Mouse (Mus musculus) adrenal gland, adult 8-10 months (tissue): ENCODE measurements around the gene Fndc3b. TPM values are rescaled to one million over a fixed set of nuclear protein-coding genes. Genes with fewer than 3 reads are reported as not detected.

Experiments used
- DNase-seq: peaks from one replicate; pipeline ENCODE4 v3.0.0; 2022
- total RNA-seq, 4 experiments: library from RNA; stranded (reverse); gene quantifications; 2 replicates each; pipeline ENCODE4 v1.2.4; 2022

Fndc3b gene
- total RNA-seq, 4 experiments from 2014 or later: 97.2 to 128 (median 115) TPM

DNA sequence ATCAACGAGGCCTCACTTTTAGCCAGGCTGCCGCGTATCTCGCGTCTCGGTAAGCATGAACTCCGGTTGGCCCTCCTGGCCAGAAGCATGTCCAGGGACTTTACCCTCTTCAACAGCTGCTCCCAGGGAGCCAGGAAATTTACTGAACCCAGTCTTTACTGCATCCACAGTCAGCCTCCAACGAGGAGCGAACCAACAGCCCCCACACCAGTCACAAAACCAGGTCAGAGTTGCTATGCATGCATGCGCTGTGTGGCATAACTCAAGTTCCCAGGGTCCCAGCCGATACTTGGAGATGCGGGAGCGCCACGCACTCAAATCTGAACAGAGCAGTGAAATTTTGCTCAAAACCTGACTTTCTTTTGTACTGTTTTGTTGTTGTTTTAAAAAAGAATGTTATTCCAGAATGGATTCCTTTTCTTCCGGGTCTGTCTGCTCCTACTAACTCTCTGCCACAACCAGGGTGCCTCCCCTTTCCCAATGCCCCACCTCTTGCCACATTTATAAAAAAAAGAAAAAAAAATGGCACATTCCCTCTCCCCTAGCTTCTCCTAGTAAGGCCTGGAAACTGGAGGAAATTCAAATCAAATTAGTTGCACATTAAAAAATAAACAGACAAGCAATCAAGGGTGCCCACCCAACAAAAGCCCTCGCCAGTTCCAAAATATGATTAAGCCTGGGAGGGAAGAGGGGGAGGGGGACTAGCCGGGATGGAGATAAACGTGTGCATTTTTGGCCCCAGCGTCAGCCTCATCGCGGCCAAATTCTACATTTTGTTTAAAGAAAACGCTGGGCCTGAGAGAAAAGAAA lies 1.8 kb downstream of the Fndc3b start:
- no peak for DNase-seq

DNA sequence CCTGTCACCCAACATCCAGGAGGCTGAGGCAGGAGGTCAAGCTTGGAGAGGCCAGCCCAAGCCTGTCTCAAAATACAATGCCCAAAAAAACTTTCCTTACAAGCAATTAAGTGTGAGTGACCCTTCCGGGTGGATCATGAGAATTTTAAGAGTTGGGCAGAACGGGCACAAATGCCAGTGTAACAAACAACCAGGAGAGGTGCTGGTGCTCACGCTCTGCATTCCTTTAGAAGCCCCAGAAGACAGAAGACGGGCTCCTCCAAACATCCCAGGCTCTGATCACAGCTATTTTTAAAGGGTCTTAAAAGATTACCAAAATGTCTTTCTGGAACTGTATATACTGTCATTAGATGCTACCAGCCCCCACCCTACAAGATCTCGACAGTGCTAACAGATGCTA lies 2.5 kb downstream of the Fndc3b start:
- no peak for DNase-seq

DNA sequence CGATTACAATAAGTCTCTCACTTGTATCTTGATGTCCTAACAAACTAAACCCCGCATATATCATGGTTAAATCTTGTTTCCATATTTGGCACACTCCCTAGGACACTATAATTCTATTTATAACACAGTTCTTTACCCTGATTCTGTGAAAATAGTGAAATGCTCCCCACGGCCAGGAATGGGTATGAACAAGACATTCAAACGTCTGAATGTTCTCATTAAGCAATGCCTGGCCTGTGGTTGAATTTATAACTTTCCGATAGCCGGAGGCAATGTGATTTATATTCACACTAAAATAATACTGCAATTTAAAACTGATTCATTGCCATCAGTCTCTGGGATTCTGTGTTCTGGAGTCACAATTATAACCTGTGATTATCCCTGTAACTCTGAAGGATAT lies 5.3 kb downstream of the Fndc3b start:
- no peak for DNase-seq

DNA sequence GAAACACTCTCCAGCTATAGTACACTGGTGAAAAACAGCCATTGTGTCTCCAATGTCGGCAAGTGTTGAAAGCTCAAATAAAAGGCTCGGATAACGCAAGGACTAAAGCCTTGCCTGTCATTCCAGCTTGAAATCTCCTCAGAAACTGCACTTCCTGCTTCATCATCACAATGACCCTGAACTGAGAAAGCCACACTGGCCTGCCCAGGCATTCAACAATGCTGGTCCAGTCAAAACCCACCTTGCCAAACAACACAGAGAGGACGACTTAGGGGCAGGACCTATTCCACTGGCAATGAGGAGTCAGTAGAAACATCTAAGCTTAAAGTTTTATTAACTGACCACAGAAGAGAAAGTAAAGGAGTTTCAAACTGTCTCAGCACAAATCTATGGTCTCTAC lies 6.1 kb downstream of the Fndc3b start:
- DNase-seq: no peak

DNA sequence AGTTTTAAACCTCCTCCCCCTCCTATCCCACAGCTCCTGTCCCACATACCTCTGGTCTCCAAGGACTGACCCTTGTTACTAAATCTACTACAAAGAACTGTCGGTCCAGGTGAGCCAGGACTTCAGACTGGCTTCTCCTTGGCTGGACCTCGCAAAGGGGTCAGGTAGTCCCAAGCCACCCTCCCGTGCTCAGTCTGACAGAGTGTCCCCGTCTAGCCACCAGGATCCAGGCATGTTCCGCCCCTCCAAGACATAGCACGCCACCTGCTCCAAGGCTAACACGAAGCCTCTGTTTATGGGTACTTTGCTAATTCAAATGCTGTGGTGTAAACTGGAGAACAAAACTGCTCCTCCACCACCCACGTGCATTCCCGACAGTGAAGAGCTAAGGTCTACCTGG lies 6.5 kb downstream of the Fndc3b start:
- no peak for DNase-seq

DNA sequence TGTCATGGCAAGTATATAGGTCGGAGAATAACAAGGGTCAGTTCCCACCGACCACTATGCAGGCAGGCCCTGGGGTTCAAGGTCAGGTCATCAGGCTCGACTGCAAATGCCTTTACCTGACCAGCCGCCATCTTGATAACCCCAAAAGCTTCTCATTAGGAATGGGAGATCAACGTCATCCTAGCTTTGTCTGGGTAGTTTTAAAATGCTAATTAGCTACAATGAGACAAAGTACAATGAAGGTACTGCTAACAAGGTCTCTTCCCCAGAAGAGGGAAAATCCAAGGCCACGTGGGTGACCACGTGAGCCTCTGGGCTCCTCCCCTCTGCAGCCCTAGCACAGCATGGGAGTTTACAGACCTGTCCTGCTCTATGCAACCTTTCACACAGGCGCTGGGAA lies 7.6 kb downstream of the Fndc3b start:
- DNase-seq: no peak

DNA sequence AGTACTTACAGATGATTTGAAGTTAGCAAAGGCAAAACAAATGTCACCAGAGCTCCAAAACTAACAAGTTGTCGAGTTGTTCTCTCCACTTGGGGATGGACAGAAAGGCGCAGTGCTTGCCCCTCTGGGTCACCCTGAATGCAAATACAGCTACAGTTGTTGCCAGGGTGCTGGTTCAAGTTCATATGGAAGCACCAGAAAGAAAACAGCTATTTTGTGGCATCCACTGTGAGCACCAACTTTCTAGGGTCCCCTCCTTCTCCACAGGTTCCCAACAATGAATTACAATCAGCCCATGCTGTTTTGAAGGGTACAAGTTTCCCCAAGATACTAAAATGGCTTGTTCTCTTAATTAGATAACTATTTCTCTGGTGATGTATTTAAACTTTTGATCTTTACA lies 8.0 kb downstream of the Fndc3b start:
- no peak for DNase-seq

DNA sequence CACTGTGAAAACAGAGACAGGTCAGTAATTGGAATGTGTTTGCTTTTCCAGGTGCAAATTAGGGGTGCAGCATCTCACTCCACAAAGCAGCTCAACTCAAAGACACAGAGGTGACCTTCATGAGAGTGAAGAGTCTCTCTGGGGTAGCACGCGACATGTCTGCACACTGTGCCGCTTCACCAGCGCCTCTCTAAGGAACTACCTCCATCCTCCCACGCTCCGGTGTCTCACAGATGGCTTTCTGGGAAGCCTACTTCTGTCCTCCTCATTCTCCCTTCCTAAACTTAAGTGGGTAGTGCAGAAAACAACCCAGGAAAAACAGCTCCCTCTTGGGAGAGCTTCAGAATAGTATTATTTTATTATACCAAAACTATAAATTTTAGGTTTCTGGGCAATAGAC lies 12.4 kb downstream of the Fndc3b start:
- no peak for DNase-seq

DNA sequence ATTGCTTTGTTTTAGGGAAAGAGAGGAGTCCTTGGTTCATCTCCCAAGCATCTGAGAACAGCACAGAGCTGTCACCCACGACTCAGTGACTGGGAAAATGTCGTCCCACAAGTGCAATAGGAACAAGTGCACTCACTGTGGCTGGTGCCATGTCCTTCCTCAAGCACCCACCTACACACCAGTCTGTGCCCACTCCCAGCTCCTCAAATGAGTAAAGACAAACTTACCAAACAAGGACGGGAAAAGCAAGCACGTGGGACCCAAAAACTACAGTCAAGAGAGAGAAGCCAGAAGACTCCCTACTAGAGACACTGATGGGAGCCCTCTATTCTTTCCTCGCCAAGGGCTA lies 14.7 kb downstream of the Fndc3b start:
- DNase-seq: no peak

DNA sequence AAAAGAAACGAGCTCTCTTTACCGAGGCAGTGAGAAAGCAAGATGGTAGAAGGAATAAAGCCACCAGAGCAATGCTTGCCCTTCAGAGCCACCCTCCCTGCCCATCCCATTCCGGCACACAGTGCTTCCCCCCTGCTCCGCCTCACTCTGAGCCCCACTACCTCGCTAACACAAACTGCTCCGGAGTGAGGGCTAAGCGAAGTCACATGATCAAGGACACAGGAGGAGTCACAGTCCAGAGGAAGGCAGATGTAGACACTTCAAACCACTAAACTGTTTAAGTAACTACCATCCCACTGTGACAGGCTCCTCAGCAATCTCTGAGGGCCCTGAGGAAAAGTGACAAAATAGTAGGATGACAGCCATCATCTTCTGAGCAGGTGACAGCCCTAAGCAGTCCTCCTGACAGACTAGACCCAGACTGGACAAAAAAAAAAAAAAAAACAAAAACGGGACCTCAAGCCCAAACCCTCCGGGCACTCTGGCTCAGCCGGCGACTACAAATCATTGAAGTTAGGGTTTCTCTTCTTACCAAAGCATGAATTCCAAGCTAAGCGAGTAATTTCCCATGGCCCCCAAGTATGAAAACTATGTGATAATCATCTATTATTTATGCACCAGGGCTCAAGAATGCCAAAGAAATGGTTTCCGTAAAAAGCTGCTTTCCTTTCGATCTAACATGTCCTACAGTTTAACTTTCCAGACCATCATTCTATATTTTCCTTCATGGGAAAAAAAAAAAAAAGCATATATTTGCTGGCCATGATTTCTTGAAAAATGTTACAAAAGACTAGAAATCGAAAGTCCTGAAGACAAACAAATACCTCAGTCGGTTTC lies 15.3 kb downstream of the Fndc3b start:
- DNase-seq: no peak

DNA sequence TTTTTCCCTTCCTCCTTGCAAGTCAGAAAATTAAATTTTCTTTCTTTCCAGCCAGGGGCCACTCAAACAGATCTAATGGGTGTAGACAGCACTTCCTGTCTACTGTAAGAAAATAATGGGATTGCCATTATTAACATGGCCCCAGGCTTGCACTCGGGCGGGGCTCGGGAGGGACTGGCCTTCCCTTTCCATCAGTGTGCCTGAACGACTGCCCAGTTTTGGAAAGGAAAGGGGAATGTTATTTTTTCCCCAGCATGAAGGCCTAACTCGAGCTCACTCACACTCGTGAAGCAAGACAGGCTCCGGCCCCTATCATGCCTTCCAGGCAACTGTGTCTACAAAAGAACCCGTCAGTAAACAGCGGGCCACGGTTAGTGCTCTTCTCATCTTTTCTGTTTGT lies 16.5 kb downstream of the Fndc3b start:
- no peak for DNase-seq

DNA sequence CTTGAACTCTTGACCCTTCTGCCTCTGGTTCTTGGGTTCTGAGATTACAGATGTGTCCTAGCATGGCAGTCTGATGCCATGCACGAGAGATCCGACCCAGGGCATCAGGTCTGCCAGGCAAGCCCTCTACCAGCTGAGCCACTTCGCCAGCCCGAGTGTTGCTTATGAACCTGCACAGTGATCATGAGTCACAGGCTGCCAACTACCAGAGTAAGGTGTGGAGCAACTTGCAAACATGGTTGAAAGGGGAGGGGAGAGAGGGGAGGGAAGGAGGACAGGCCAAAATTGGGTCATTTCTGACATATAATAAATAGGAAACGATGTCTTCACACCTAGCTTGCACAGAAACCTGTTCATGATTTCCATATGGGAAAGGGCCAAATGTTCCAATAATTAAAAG lies 17.0 kb downstream of the Fndc3b start:
- DNase-seq: no peak

DNA sequence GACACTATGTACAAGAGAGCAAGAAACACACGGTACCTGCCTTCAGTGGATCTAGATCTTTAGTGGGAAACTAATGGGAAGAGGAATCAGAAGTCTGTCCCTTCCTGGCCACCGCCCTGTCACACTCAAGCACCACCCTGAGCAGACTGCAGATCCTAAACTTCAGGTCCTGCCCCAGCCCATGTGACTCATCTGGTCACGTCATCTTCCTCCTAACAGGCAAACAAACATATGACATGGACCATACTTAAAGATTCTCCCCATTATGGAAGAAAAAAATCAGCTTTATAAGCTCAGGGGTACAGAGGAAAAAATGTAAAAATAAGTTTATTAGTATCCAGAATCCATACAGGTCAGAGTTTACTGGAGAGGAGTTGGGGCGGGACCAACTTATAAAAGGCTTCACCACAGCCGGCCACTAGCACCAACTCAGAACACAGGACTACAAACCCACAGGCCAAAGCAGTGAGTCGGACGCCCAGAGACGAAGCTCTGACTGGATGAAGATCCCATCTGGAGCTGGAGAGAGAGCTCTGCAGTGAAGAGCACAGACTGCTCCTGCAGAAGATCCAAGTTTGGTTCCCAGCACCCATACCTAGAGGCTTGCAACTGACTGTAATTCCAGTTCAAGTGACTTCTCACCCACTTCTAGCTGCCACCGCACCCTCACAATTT lies 19.5 kb downstream of the Fndc3b start:
- DNase-seq: no peak

DNA sequence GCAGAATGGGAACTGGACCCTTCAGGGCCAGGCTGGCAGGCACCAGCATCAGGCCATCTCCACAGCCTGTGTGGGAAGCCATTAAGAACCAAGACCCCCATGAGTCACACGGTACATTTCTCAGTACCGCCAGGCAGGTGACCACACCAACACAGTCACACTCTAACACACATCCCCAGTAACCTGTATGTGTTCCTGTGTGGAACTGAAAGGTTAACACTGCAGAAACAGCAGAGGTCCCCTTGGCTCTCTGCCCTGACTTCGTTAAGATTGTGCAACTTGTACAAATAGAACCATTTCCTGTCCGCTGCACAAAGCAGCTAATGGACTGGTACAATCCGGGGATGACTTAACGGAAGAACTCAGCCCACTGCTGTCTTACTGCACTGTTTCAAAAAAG lies 21.1 kb downstream of the Fndc3b start:
- peak; percentile 73 for DNase-seq

DNA sequence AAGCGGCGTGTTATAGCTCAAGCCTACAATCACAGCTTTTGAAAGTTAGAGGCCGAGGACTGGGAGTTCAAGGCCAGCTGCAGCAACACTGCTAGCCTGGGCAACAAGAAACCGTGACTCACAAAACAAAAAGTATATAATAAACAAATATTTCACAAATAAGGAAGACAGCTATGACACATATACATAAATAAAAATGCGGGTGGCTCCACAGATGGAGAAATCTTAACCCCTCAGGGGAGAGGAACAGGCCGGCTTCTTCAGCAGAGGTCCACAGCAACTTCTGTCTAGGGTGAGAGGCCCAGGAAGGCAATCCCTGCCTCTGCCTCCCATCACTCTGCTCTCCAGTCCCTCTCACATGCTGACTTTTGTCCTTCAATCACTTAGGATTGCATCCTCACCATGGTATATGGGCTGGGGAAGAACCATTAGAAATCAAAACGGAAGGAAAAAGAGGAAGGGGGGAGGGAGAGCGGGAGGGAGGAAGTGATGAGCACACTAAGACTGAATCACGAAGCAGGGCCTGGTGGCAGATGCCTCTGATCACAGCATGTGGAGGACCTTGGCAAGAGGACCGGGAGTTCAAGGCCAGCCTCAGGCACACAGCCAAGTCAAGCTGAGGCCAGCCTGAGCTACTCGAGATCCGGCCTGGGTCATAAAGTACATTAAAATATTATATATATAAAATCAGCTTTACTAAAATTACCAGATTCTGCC lies 21.8 kb downstream of the Fndc3b start:
- peak; percentile 80 for DNase-seq

DNA sequence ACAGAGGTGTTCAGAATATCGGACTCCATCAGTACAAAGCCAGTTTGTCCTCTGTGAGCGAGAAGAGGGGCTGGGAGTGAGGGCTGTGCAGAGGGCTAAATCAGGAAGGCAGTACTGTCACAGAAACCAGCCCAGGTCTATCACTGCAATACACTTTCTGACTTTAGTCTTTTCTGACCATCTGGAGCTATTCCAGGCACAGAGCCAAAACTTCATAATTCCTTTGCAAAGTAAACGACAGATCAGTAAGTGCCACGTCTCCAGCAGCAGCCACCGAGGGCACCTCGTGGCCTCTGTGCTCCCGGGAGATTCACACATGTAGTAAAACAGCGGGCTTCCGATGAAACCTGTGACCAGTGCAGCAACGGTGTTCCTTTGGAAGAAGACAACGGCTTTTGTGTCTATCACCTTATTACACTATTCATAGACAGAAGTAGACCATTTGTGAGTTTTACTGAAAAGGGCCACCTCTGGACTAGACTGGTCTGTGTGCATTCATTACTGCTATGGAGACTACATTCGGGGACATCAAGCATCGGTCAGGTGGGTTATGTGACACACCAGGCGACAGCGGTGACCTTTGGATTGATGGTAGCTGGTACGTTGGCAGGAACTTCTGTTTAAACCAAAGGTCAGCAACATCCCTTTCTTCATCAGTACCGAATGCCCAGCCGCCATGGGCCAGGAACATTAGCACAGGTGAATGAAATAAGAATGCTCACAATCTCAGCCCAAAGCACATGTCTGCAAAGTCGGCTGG lies 24.2 kb downstream of the Fndc3b start:
- DNase-seq: no peak

DNA sequence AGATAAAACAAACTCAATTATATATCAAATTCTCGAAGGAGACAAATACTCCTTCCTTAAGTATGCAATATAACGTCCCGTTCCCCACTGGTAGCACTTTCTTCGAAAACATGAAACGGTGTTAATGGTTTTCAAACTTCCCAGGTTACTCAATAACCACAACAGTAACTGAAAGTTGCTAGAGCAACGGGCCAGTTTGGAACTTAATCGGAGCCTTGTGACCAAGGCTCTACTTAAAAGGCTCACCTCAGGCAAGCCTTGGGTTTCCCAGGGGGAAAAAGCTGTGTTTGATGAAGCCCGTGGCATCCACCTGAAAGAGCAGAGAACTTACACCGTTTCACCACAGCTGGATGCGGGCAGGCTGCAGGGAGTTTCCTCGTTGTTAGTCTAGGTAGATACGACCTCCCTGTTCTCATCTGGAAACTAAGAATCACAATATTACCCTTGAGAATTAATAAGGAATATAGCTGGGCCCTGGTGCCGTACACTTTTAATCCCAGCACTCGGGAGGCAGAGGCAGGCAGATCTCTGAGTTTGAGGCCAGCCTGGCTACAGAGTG lies 25.4 kb downstream of the Fndc3b start:
- DNase-seq: no peak

DNA sequence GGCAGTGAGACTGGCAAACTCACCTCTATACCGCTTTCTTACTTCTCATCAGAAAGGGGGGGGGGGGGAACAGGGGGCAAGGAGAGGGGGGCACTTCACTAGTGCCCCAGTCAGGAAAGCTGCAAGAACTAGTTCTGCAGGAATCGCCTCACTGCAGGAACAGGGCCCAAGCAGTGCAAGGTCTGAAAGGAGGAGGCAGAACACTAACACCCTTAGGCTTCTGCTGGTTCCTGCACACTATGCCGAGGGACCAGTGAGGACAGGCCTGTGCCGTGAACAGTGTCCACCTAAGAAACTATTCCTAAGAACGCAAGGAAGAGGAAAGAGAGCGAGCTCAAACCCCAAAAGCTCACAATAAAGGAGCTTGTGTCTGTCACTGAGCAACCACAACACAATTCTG lies 26.0 kb downstream of the Fndc3b start:
- no peak for DNase-seq

DNA sequence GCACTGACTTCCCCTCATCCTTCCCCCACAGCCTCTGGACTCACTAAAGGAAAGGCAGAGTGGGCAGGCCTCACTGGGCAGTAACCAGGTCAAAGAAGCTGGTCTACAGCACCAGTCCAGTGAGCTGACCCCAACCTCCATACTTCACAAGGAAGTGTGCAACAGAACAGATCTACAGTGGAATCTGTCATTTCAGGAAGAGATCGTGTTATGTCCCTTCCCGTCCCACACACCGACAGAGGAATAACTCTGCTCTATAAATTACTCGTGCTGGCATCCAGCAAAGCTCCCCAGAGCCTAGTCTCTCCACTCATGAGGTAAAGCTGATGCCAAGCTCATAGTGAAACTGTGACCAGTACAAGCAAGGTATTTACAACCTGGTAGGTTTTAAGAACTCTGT lies 27.7 kb downstream of the Fndc3b start:
- no peak for DNase-seq

DNA sequence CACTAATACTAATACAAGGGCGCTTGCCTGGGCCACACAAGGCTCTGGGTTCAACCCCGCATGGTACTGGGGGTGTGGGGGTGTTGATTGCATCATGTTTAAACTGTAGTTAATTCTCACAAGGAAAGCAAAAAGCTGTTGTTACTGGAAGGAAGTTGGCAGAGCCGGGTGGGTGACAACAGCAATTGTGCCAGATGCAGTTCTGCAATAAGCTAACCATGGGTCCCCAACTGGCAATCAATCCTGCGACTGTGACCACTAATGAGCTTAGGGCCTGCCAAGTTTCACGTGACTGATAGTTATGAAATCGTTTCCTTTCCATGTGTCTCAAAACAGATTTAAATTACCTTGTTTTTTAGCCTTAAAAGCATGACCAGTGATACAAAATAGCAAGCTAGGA lies 33.5 kb downstream of the Fndc3b start:
- no peak for DNase-seq

DNA sequence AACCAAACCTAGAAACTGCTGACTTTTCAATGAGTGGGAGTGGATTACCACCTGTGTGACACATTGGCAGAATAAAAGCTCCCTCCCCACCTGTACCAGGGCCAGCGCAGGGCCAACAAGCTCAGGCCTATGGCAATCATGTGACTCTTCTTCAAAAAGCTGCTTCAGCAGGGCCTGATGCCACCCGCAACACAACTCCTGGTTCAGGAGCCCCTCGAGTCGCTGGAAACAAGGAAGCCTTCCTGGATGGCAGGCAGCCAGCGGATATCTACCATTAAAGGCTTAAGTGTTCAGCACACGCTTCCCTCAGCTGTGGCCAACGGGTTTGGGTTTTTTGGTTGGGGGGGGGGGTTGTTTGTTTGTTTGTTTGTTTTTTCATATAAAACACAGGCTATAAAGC lies 37.4 kb downstream of the Fndc3b start:
- no peak for DNase-seq

DNA sequence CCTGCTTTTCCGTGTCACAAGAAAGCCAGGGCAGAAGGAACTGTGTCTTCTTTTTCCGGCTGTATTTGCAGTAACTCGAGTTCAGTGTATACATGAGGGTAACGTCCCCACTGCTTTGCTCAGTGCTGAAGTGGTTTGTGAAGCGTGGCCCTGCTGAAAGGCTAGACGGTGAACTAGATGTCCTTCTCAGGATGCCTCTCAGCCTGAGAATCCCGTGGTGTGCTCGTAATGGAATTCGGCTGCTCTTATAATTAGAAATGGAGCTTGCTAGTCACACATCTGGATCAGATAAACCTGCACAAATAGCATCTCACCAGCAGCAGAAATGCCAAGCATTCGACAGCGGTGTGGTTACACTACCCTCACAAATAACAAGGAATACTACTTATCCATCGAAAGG lies 40.7 kb downstream of the Fndc3b start:
- no peak for DNase-seq
